Mouse (Mus musculus) thymus, adult 18-20 months (tissue): ENCODE data around the gene Cpeb4.
"Not testable (repeated sequence)": the region's sequence is repeated elsewhere in the genome, so short reads cannot be mapped to it uniquely, and the experiment has no call there.

Experiments
- DNase-seq, 2 experiments: peaks; one replicate each; pipeline ENCODE4 v3.0.0; 2022; ENCODE audit warnings: mixed read lengths in 2 of 2

Gene Cpeb4

GRCm38 (mm10) chr11:31980089-31980488 lies 108.1 kb downstream of the Cpeb4 start:
- DNase-seq: not testable (repeated sequence)

GRCm38 (mm10) chr11:31981830-31982229 lies 109.8 kb downstream of the Cpeb4 start:
- no peak for DNase-seq

- not testable (repeated sequence) for DNase-seq
Measured at GRCm38 (mm10) chr11:31982247-31982943, 110.4 kb downstream of the Cpeb4 start.

- no peak for DNase-seq
Measured at GRCm38 (mm10) chr11:31983249-31983648, 111.2 kb downstream of the Cpeb4 start.

GRCm38 (mm10) chr11:31984786-31985185 lies 112.8 kb downstream of the Cpeb4 start:
- DNase-seq: no peak
